Mouse (Mus musculus) B cell, adult (primary cell): ENCODE results near the gene Uqcrfs1. TPM values are rescaled to one million over a fixed set of nuclear protein-coding genes. Genes with fewer than 3 reads are reported as not detected.

ENCODE experiments used
- total RNA-seq: library from RNA; stranded (reverse); gene quantifications from 4 replicates; pipeline ENCODE4 v1.2.4, GENCODE M21; 2023; ENCODE audit not compliant: inconsistent age

Uqcrfs1 gene
- total RNA-seq = 94.2 to 101 TPM (median 98.8 TPM) in 4 replicates

DNA sequence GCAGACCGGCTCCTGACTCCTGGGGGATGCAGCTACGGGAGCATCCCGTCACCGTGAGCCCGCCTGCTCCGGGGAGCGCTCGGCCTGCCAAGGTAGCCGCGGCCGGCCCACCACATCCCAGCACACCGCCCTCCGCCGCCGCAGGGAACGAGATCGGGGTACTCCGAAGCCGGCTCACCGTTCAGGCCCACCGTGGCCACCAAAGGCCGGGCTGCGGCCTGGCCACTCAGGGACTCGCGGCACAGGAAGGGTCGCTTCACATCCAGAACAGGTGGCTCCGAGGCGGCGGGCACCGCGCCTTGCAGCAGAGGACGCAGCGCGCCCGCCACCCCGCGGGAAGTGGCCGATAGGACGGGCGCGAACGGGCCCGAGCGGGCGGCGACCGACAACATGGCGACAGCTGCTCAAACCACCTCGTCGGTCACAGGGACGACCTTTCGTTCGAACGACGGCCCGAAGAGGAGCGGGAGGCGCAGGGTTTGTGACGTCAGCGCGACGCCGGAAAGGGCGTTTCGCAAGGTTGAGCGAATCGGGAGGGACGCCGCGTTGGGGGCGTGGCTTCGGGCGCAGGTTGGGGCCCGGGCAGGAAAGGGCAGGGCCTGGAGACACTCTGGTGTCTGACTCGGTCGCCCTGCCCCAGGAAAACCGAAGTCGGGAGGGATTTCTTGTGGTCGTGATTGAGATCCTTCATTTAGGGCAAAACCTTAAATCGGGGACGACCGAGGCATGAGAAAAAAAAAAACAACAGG, at the start of gene Uqcrfs1:
Gene Uqcrfs1, minus strand, starts transcription at position 507 of the 749 bp plus-strand sequence.

Other genes with a start within 250 kb of the Uqcrfs1 start
- not detected in 4 replicates for gene Agtr1a, start 208.9 kb downstream of the Uqcrfs1 start, total RNA-seq
- 24.3 to 26.2 TPM (median 25.1 TPM) in 4 replicates for gene Dusp22, start 114.6 kb upstream of the Uqcrfs1 start, total RNA-seq
- 489 to 583 TPM (median 515 TPM) in 4 replicates for gene Irf4, start 203.9 kb upstream of the Uqcrfs1 start, total RNA-seq